Mouse (Mus musculus) lung, adult 2 months (tissue): ENCODE measurements around the gene Zc3h18.

Experiments
- CTCF ChIP-seq: fragments of 200-500 bp; IDR thresholded peaks from 2 replicates; pipeline ENCODE4 v1.5.1; 2011; ENCODE audit warnings: mild to moderate bottlenecking, low read length, control low read depth; ENCODE audit not compliant: insufficient read depth
- POLR2A ChIP-seq: fragments of 200-500 bp; IDR thresholded peaks from 2 replicates; pipeline ENCODE4 v1.6.1; 2011; ENCODE audit warnings: low read depth, mild to moderate bottlenecking, control low read depth, low read length, borderline replicate concordance; ENCODE audit errors: extremely low read depth

DNA sequence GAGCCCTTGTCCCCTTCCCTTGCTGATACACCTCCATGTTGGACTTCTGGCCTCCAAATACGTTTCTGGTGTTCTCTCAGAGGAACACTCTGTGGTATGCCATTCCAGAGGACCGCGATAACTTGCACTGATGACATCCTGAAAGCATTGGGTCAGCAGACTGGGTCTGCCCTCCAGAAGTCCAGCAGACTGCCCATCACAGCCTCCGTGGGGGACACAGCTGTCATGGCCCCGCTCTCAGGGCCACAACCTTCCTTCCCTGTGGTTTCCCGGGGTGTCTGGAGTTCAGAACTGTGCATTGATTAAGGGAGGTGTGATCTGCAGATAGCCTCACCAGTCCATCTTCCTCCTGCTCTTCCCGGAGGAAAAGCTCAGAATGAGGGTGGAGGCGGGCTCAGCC lies 86.1 kb downstream of the Zc3h18 start:
- TF ChIP-seq POLR2A, result no peak
- no peak for TF ChIP-seq CTCF
